Mouse (Mus musculus) neural tube, embryonic 13.5 days (tissue): Measurements from ENCODE around the gene Cadps2. TPM values are rescaled to one million over a fixed set of nuclear protein-coding genes. Genes with fewer than 3 reads are reported as not detected.

Source experiments
- ATAC-seq: fragments of 200-750 bp; cut with Nextera tagmentation; 2 replicates; pipeline ENCODE4 v1.8.0; 2017; ENCODE audit warnings: low read depth, mild to moderate bottlenecking, moderate TSS enrichment, moderate library complexity
- H3K27ac ChIP-seq: fragments of 300-500 bp; sonication (generic); replicated peaks from 2 replicates; pipeline ENCODE4 v1.5.1; 2015; ENCODE audit warnings: moderate library complexity, mild to moderate bottlenecking, inconsistent platforms
- H3K27me3 ChIP-seq: fragments of 300-500 bp; sonication (generic); 2 replicates; pipeline ENCODE4 v1.6.1; 2015; ENCODE audit warnings: mild to moderate bottlenecking, inconsistent platforms
- H3K36me3 ChIP-seq: fragments of 300-500 bp; sonication (generic); 2 replicates; pipeline ENCODE4 v1.6.1; 2015; ENCODE audit warnings: mild to moderate bottlenecking, inconsistent platforms
- H3K4me1 ChIP-seq: fragments of 300-500 bp; sonication (generic); replicated peaks from 2 replicates; pipeline ENCODE4 v1.6.1; 2015; ENCODE audit warnings: inconsistent platforms
- H3K4me2 ChIP-seq: fragments of 300-500 bp; sonication (generic); 2 replicates; pipeline ENCODE4 v1.6.1; 2015; ENCODE audit warnings: inconsistent platforms, mild to moderate bottlenecking, moderate library complexity
- H3K4me3 ChIP-seq: fragments of 300-500 bp; sonication (generic); 2 replicates; pipeline ENCODE4 v1.5.1; 2015; ENCODE audit warnings: mild to moderate bottlenecking, inconsistent platforms
- H3K9ac ChIP-seq: fragments of 300-500 bp; sonication (generic); 2 replicates; pipeline ENCODE4 v1.6.1; 2015; ENCODE audit warnings: moderate library complexity, mild to moderate bottlenecking, inconsistent platforms
- H3K9me3 ChIP-seq: fragments of 300-500 bp; sonication (generic); 2 replicates; pipeline ENCODE4 v1.6.1; 2016; ENCODE audit warnings: inconsistent platforms
- WGBS: fragments of 180-500 bp; shearing (Covaris S2); methylation state at CpG from one replicate; pipeline ENCODE4 v1.1.7; 2015; 5-methylcytosine and 5-hydroxymethylcytosine counted together
- polyA plus RNA-seq: library from polyadenylated mRNA; unstranded; fragments of >200 nt; fragmentation: Nextera tagmentation; extraction: Ambion mirVana; gene quantifications from 2 replicates; pipeline ENCODE4 v1.2.1, GENCODE M21; 2015

The Cadps2 gene
- polyA plus RNA-seq, 1 experiment from 2014 or later: 4.2 TPM

DNA sequence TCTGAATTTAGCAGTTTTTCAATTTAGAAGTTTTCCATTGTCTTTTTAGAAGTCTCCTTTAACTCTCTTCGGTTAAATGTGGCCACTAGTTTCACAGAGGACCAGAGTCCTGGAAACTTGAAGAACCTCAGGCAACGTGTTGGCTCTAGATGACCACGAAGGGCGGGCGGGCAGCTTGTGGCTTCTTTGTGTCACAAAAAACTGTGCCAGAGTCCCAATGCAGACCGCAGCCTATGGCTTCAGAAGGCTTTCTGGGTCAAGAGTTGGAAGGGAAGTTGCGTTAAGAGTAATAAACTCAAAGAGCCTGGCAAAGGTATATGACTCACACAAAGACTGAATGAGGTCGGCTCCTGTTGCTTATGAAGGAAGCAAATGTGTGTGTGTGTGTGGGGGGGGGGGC, 584.1 kb downstream of the Cadps2 start:
- no peak for ATAC-seq

GRCm38 (mm10) chr6:23254644-23255043, 584.6 kb downstream of the Cadps2 start:
- no peak for ATAC-seq
- Histone ChIP-seq H3K9ac (no peak overlapping the region), H3K27me3 (peaks cover 94% of the 10 kb centered on the region), H3K4me2 (no peak overlapping the region), H3K27ac (no peak overlapping the region), H3K4me1 (peaks cover 10% of the 10 kb centered on the region), H3K4me3 (no peak overlapping the region), H3K9me3 (no peaks in the 10 kb centered on the region), H3K36me3 (no peaks in the 10 kb centered on the region)
- WGBS: 4% methylated on average over 11 of the region's 11 CpGs

More for the DNA sequence above, 584.1 kb downstream of the Cadps2 start:
- no peak overlapping the region for H3K4me3 ChIP-seq
- no peaks in the 10 kb centered on the region for H3K36me3 ChIP-seq
- peaks cover 12% of the 10 kb centered on the region; the same call in 1 of the 2 replicates for H3K4me1 ChIP-seq
- no peaks in the 10 kb centered on the region for H3K9me3 ChIP-seq
- H3K9ac ChIP-seq: no peak overlapping the region
- H3K27me3 ChIP-seq: peaks cover 94% of the 10 kb centered on the region
- 1% methylated on average over 8 of the region's 8 CpGs for WGBS
- H3K27ac ChIP-seq: no peak overlapping the region
- no peak overlapping the region for H3K4me2 ChIP-seq

GRCm38 (mm10) chr6:23253353-23254311, 585.6 kb downstream of the Cadps2 start:
- H3K9me3 ChIP-seq: no peaks in the 10 kb centered on the region
- no peaks in the 10 kb centered on the region for H3K36me3 ChIP-seq
- H3K9ac ChIP-seq: no peak overlapping the region
- peaks cover 92% of the 10 kb centered on the region for H3K27me3 ChIP-seq
- H3K4me1 ChIP-seq: peaks cover 18% of the 10 kb centered on the region
- H3K4me2 ChIP-seq: no peak overlapping the region
- under 1% methylated on average over 43 of the region's 43 CpGs for WGBS
- peak; percentile 62; the same call in 1 of the 2 replicates for ATAC-seq
- H3K4me3 ChIP-seq: no peak overlapping the region
- no peak overlapping the region for H3K27ac ChIP-seq

GRCm38 (mm10) chr6:23252196-23253135, 586.8 kb downstream of the Cadps2 start:
- Histone ChIP-seq H3K27ac (no peak overlapping the region), H3K4me2 (no peak overlapping the region), H3K9me3 (no peaks in the 10 kb centered on the region), H3K27me3 (peaks cover 92% of the 10 kb centered on the region), H3K36me3 (no peaks in the 10 kb centered on the region), H3K4me1 (peaks cover 24% of the 10 kb centered on the region), H3K9ac (no peak overlapping the region), H3K4me3 (no peak overlapping the region)
- ATAC-seq: no peak
- 1% methylated on average over 20 of the region's 20 CpGs for WGBS

DNA sequence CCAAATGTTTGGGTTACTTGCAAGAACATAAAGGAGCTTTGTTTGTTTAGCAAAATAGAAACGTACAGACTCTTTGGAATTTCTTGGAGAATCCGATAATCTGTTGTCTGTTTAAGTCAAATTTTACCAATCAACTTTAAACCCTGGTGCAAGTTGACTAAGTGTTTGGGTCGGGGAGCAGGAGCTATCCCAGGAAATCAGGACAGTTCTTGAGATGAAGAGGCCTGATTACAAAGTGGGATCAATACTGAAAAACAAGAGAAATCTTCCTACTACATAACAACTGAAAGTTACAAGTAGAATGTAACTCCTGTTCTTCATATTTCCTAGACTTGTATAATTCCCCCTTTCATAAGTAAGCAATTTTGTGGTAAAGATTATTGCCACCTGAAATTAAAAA, 587.8 kb downstream of the Cadps2 start:
- Histone ChIP-seq H3K9me3 (no peaks in the 10 kb centered on the region), H3K4me1 (peaks cover 27% of the 10 kb centered on the region), H3K36me3 (no peaks in the 10 kb centered on the region), H3K27ac (no peak overlapping the region), H3K27me3 (peaks cover 92% of the 10 kb centered on the region), H3K9ac (no peak overlapping the region), H3K4me3 (no peak overlapping the region), H3K4me2 (no peak overlapping the region)
- 2% methylated on average over 3 of the region's 3 CpGs for WGBS
- no peak for ATAC-seq

DNA sequence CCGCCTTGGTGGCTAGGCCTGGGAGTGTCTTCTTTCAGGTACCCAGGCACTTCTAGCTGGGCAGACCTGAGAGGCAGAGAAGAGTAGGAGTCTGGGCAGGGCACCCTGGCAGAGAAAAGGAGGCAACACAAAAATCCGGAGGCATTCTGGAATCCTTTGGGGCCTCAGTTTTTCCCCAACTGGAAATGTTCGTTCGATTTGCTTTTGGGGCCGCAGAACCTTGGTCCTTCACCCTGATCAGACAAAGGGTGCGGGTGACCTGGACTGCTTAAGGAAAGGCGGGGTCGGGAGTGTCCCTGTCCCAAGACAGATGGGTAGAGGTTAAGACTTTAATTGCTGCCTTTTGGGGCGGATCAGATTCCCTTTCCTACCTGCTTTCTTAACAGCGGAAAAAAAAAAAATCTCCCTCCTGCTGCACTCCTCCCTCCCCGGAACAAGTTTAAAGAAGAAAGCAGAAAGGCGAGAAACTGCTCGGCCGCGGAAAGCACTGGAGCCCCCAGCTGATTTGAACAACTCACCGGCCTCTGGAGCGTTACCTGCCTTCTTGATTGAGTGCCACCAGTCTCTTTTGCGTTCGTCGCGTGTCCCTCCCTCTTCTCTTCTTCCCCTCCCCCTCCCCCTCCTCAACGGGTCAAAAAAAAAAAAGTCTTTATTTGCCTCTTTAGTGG, 588.8 kb downstream of the Cadps2 start:
- Histone ChIP-seq H3K9me3 (no peaks in the 10 kb centered on the region), H3K4me2 (no peak overlapping the region), H3K27me3 (peaks cover 92% of the 10 kb centered on the region), H3K36me3 (no peaks in the 10 kb centered on the region), H3K9ac (no peak overlapping the region), H3K4me1 (peaks cover 27% of the 10 kb centered on the region), H3K4me3 (no peak overlapping the region), H3K27ac (no peak overlapping the region)
- WGBS: 1% methylated on average over 22 of the region's 22 CpGs
- ATAC-seq: no peak

DNA sequence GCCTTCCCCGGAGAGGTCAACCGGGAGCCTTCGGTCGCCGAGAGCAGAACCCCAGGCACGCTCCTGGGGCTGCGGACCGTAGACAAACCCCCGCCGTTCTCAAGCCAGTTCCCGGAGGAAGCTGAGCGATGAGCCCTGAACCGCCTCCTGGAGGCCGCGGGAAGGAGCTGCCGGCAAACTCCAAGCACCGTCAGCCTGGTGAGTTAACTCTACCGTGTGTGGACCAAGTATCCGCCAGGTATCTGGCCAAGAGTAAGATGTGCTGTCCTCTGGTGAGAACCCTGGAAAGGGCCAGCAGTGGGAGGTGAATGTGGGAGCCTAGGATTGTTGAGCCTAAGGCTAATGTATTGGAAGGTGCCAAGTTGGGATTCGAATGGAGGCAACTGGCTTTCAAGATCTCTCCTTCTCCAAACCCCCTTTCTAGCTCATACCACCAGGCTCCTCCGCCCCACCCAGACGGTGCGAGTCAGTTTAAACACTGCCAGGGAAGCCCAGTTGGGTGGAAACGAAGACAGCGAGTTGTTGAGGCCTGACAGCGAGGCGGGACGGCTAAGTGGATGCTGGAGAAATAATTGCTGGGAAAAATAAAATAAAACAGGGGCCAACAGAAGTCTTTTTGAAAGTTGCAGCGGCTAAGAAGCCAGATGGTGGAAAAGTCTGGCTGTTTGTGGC, 589.5 kb downstream of the Cadps2 start:
- Histone ChIP-seq H3K36me3 (no peaks in the 10 kb centered on the region), H3K4me2 (peak overlapping the region; percentile 54), H3K4me1 (peaks cover 27% of the 10 kb centered on the region), H3K9me3 (no peaks in the 10 kb centered on the region), H3K27ac (no peak overlapping the region), H3K27me3 (peaks cover 92% of the 10 kb centered on the region), H3K4me3 (peak overlapping the region; percentile 33), H3K9ac (no peak overlapping the region)
- ATAC-seq: peak; percentile 52
- 1% methylated on average over 29 of the region's 29 CpGs for WGBS

DNA sequence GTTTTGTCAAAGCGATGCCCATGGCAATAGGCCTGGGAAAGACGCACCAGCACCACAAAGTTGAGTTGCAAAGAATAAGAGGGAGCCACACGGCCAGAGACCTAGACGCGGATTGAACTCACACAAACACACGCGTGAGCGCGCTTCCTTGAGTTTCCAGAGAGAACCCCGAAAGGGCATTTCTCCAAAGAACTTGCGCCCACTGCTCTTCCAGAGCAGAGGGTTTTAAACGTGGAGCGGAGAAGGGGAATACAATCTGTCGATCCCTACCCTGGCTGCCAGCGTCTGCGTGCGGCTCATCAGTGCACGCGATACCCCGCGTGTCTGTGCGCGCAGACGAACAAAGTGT, 590.2 kb downstream of the Cadps2 start:
- Histone ChIP-seq H3K4me1 (peaks cover 27% of the 10 kb centered on the region), H3K4me2 (peak overlapping the region; percentile 54), H3K27ac (no peak overlapping the region), H3K9me3 (no peaks in the 10 kb centered on the region), H3K4me3 (peak overlapping the region; percentile 33), H3K9ac (no peak overlapping the region), H3K27me3 (peaks cover 92% of the 10 kb centered on the region), H3K36me3 (no peaks in the 10 kb centered on the region)
- no peak for ATAC-seq
- WGBS: under 1% methylated on average over 24 of the region's 24 CpGs

DNA sequence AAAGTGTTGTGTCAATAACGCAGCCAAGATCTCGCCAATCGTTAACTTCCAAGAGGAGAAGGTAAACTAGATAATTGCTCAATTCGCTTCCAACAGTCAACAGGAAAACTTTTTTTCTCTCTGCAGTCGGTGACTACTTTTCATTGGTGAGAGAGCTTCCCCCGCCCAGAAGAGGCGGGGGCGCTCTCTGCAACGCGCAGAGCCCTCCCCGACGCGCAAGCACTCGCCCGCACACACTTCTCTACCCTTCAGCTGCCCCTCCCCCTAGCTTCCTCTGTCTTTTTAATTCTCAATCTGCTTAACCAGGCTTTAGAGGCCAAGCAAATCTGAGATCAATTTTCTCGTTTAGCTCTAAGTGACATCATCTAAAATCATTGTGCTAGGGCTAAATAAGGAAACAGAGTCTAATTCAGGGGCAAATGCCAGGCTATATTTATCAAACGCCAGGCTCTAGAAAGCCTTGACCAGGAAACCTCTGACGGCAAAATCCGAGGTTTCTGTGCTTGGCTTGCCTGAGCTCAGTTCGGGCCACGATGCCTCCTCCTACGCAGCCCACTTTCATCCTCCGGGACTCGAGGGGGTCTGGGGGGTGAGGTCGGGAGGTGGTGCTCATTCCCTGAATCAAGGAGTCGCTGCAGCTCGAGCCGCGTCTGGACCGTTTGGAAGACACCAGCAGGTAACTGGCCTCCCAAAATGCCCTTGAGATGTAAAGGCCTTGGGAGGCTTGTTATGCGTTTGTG, 590.7 kb downstream of the Cadps2 start, which contains the start of gene Fezf1:
Gene Fezf1 (minus strand): TSS at position 50 of the 740 bp plus-strand sequence.
- peak within 1 kb of the TSS; percentile 33 for H3K4me3 ChIP-seq
- no peak within 1 kb of the TSS for H3K9ac ChIP-seq
- H3K9me3 ChIP-seq: no peaks in the 10 kb centered on the region
- no peaks in the 10 kb centered on the region for H3K36me3 ChIP-seq
- peaks cover 21% of the 10 kb centered on the region for H3K4me1 ChIP-seq
- under 1% methylated on average over 31 of the region's 31 CpGs for WGBS
- H3K4me2 ChIP-seq: peak within 1 kb of the TSS; percentile 54
- peaks cover 92% of the 10 kb centered on the region for H3K27me3 ChIP-seq
- no peak for ATAC-seq
- no peak within 1 kb of the TSS for H3K27ac ChIP-seq

- Histone ChIP-seq H3K4me3 (peak overlapping the region; percentile 9; the same call in 1 of the 2 replicates), H3K27ac (no peak overlapping the region), H3K9me3 (no peaks in the 10 kb centered on the region), H3K4me2 (peak overlapping the region; percentile 20; the same call in 1 of the 2 replicates), H3K9ac (no peak overlapping the region), H3K27me3 (peaks cover 92% of the 10 kb centered on the region), H3K36me3 (no peaks in the 10 kb centered on the region), H3K4me1 (peaks cover 20% of the 10 kb centered on the region)
- WGBS: under 1% methylated on average over 61 of the region's 61 CpGs
- no peak for ATAC-seq
These were observed 591.5 kb downstream of the Cadps2 start for GRCm38 (mm10) chr6:23247512-23248312.
